In genomic region chr9:71895291-71895690, GRCm38 (mm10) we compare ENCODE assay signal across 10 mouse cellular contexts.
DNase-seq lines count a peak whose midpoint lies in the region; ATAC-seq and TF ChIP-seq lines count a peak whose summit lies in the region.
"Had no signal": no experiment of that assay in that cellular context is flagged by ENCODE, and none has a peak within 500 bp of the region (broad histone marks: within the 10 kb centered on the region; RNA-seq: fewer than 3 reads in every experiment).

No protein-coding gene starts in this region.

- H3K36me3 ChIP-seq in limb, embryonic 14.5 days (ENCODE audit: control insufficient read depth, insufficient read depth, low read length), result no peaks in the 10 kb centered on the region
- H3K36me3 ChIP-seq in stomach, embryonic 16.5 days (ENCODE audit: control insufficient read depth, insufficient read depth, low read length), result no peaks in the 10 kb centered on the region
- H3K36me3 ChIP-seq: liver, embryonic 15.5 days had no signal

- H3K27me3 ChIP-seq in limb, embryonic 14.5 days (ENCODE audit: control insufficient read depth, insufficient read depth, low read length), result no peaks in the 10 kb centered on the region
- no peaks in the 10 kb centered on the region for H3K27me3 ChIP-seq in stomach, embryonic 16.5 days (ENCODE audit: control insufficient read depth, insufficient read depth, low read length)
- H3K27me3 ChIP-seq: liver, embryonic 15.5 days had no signal

- DNase-seq in adrenal gland, postnatal 14 days, result peak; percentile 8
- no peak for DNase-seq in adrenal gland, adult (ENCODE audit: inconsistent age in 2 of 2, low spot score in 1 of 2)
- DNase-seq in retina, embryonic 14.5 days (ENCODE audit: low spot score), result peak; percentile 42
- DNase-seq in retina, postnatal 1 day, result no peak
- peak; percentile 87 for DNase-seq in limb, embryonic 14.5 days (ENCODE audit: low spot score)
- no peak for DNase-seq in cerebellum, postnatal 25 days
- DNase-seq in urinary bladder, postnatal 14 days (ENCODE audit: low spot score), result no peak

- H3K9me3 ChIP-seq in limb, embryonic 14.5 days (ENCODE audit: control insufficient read depth, low read length), result no peaks in the 10 kb centered on the region
- H3K9me3 ChIP-seq in stomach, embryonic 16.5 days (replicated peaks; ENCODE audit: control insufficient read depth, low read length), result no peaks in the 10 kb centered on the region
- H3K9me3 ChIP-seq: liver, embryonic 15.5 days had no signal

- ATAC-seq in limb, embryonic 14.5 days (ENCODE audit: low FRiP score, low read depth), result peak; percentile 66; the same call in 1 of the 2 replicates
- ATAC-seq in stomach, embryonic 16.5 days (ENCODE audit: insufficient read depth, low FRiP score), result no peak
- ATAC-seq: activated CD4-positive, CD25-positive, alpha-beta regulatory T cell, adult 4 months had no signal

- peak overlapping the region; percentile 35 for H3K4me3 ChIP-seq in limb, embryonic 14.5 days (replicated peaks; ENCODE audit: low read length)
- H3K4me3 ChIP-seq in stomach, embryonic 16.5 days (replicated peaks; ENCODE audit: low read length), result peak overlapping the region; percentile 37
- H3K4me3 ChIP-seq: liver, embryonic 15.5 days had no signal

- no peak for TF ChIP-seq POLR2A in limb, embryonic 14.5 days (IDR thresholded peaks at IDR 0.05; ENCODE audit: borderline replicate concordance, extremely low read depth, insufficient read depth, insufficient read length)

- H3K27ac ChIP-seq in limb, embryonic 14.5 days (replicated peaks; ENCODE audit: low read depth, low read length), result peak overlapping the region; percentile 67
- H3K27ac ChIP-seq in stomach, embryonic 16.5 days (ENCODE audit: low read length), result peak overlapping the region; percentile 66
- H3K27ac ChIP-seq: liver, embryonic 15.5 days had no signal

- 7% methylated on average over 7 of the region's 7 CpGs for WGBS in limb, embryonic 14.5 days
- WGBS in stomach, embryonic 16.5 days, result 36% methylated on average over 7 of the region's 7 CpGs

- no peak overlapping the region for H3K9ac ChIP-seq in limb, embryonic 14.5 days (ENCODE audit: low read depth, low read length, severe bottlenecking)
- H3K9ac ChIP-seq in stomach, embryonic 16.5 days (ENCODE audit: low read length), result no peak overlapping the region
- H3K9ac ChIP-seq: liver, embryonic 15.5 days had no signal

- peak overlapping the region; percentile 38 for H3K4me2 ChIP-seq in limb, embryonic 14.5 days (replicated peaks; ENCODE audit: low read depth, low read length, severe bottlenecking)
- H3K4me2 ChIP-seq in stomach, embryonic 16.5 days (ENCODE audit: low read depth, low read length), result peak overlapping the region; percentile 40; the same call in 1 of the 2 replicates
- H3K4me2 ChIP-seq: liver, embryonic 15.5 days had no signal

- H3K4me1 ChIP-seq in limb, embryonic 14.5 days (ENCODE audit: control insufficient read depth, insufficient read depth, low read length), result peaks cover 26% of the 10 kb centered on the region
- peaks cover 17% of the 10 kb centered on the region; the same call in 1 of the 2 replicates for H3K4me1 ChIP-seq in stomach, embryonic 16.5 days (ENCODE audit: control insufficient read depth, insufficient read depth, low read length)

Comparison
In these comparisons a context has a peak if more than half of its experiments do, and no peak if none do; other contexts are left out.
1. DNase-seq: peak in adrenal gland, postnatal 14 days (single experiment), retina, embryonic 14.5 days (single experiment) and limb, embryonic 14.5 days (single experiment); none in adrenal gland, adult (0 of 2), retina, postnatal 1 day (single experiment), cerebellum, postnatal 25 days (0 of 2) and urinary bladder, postnatal 14 days (single experiment).